Comparison of ENCODE assay signal across 20 mouse cellular contexts in the genomic region with DNA sequence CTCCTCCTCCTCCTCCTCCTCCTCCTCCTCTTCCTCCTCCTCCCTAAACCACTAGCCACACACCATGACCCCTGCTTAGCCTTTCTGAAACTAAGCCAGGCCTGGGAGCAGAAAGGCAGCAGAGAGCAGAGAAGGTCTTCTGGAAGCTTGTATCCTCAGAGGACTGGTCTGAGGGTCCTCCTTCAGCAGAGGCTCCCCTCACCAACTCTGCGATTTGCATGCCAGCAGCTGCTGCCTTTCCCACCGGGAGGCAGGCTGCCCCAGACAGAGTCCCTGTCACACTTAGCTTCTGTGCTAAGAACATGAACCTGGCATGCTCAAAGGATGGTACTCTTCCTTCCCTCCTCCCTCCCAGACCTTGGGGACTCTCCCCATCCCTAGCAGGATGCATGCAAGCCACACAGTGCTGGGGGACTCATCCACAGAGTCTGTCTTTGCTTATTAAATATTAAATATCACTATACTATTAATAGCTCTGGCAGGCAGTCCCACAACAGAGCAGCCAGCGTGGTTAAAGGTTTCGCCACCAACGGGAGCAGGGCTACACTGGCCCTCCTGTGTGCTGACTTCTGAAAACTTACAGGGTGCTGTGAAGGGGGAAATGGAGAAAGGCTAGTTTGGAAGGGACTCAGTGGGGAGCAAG. TPM values are rescaled to one million over a fixed set of nuclear protein-coding genes. Genes with fewer than 3 reads are reported as not detected.
DNase-seq lines count a peak whose midpoint lies in the region; TF ChIP-seq lines count a peak whose summit lies in the region.
"Had no signal": no experiment of that assay in that cellular context is flagged by ENCODE, and none has a peak within 500 bp of the region (broad histone marks: within the 10 kb centered on the region; RNA-seq: fewer than 3 reads in every experiment).

No protein-coding gene starts in this region.

- no peaks in the 10 kb centered on the region for H3K9me3 ChIP-seq in limb, embryonic 10.5 days (replicated peaks)
- H3K9me3 ChIP-seq: heart, embryonic 12.5 days; stomach, embryonic 15.5 days had no signal

- no peak for TF ChIP-seq POLR2A in liver, adult 2 months (IDR thresholded peaks at IDR 0.05; ENCODE audit: extremely low read depth, insufficient read depth, low read length)

- no peak overlapping the region for H3K4me3 ChIP-seq in liver, adult 2 months (ENCODE audit: insufficient read depth, low read depth, low read length)
- no peak overlapping the region for H3K4me3 ChIP-seq in brown adipose tissue, adult 24 weeks (ENCODE audit: insufficient read depth, low read depth, low read length)
- no peak overlapping the region for H3K4me3 ChIP-seq in macrophage (ENCODE audit: inconsistent target)
- no peak overlapping the region for H3K4me3 ChIP-seq in limb, embryonic 10.5 days
- H3K4me3 ChIP-seq: heart, embryonic 12.5 days; stomach, embryonic 15.5 days had no signal

- no peaks in the 10 kb centered on the region for H3K27me3 ChIP-seq in liver, adult 2 months (ENCODE audit: control insufficient read depth, insufficient read depth, low read length)
- peaks cover 31% of the 10 kb centered on the region for H3K27me3 ChIP-seq in limb, embryonic 10.5 days (ENCODE audit: low read depth, poor library complexity, severe bottlenecking)
- H3K27me3 ChIP-seq: heart, embryonic 12.5 days; stomach, embryonic 15.5 days had no signal

- peaks cover 3% of the 10 kb centered on the region; the same call in 1 of the 2 replicates for H3K4me1 ChIP-seq in liver, adult 2 months (ENCODE audit: control insufficient read depth, insufficient read depth, low read length)
- H3K4me1 ChIP-seq in brown adipose tissue, adult 24 weeks (ENCODE audit: control insufficient read depth, insufficient read depth, insufficient read length, low read length): peaks cover 22% of the 10 kb centered on the region
- H3K4me1 ChIP-seq in limb, embryonic 10.5 days: peaks cover 39% of the 10 kb centered on the region
- H3K4me1 ChIP-seq: stomach, embryonic 15.5 days had no signal

- WGBS in liver, adult 2 months: 42% methylated on average over 5 of the region's 5 CpGs
- 42% methylated on average over 5 of the region's 5 CpGs for WGBS in macrophage (ENCODE audit: missing documents)
- 60% methylated on average over 5 of the region's 5 CpGs for WGBS in limb, embryonic 10.5 days

- H3K9ac ChIP-seq in liver, adult 2 months (ENCODE audit: low read depth, low read length): no peak overlapping the region
- H3K9ac ChIP-seq: heart, embryonic 12.5 days; stomach, embryonic 15.5 days had no signal

- H3K36me3 ChIP-seq in liver, adult 2 months (ENCODE audit: control insufficient read depth, insufficient read depth, low read length): no peaks in the 10 kb centered on the region
- no peaks in the 10 kb centered on the region for H3K36me3 ChIP-seq in macrophage (ENCODE audit: inconsistent target)
- H3K36me3 ChIP-seq in limb, embryonic 10.5 days: no peaks in the 10 kb centered on the region
- H3K36me3 ChIP-seq: heart, embryonic 12.5 days; stomach, embryonic 15.5 days had no signal

- DNase-seq in heart, adult 11 months: peak; percentile 90
- DNase-seq in heart, postnatal 4 days: no peak
- no peak for DNase-seq in liver, adult 2 months (ENCODE audit: extremely low read depth, low read depth, low spot score)
- DNase-seq in liver: no peak
- DNase-seq in ovary, postnatal 14 days (ENCODE audit: low spot score): no peak
- DNase-seq in limb, embryonic 10.5 days (ENCODE audit: low spot score): no peak
- DNase-seq: cerebellum, adult 11 months; cerebellum, postnatal 25 days; heart, postnatal 36 days; kidney, adult 18-20 months; kidney, postnatal 4 days; layer of hippocampus, postnatal 36 days; thymus, postnatal 14 days had no signal

- H3K79me2 ChIP-seq in liver, adult 2 months (ENCODE audit: control insufficient read depth, insufficient read depth, low read length): no peaks in the 10 kb centered on the region; the same call in 1 of the 2 replicates
- peaks cover 87% of the 10 kb centered on the region for H3K79me2 ChIP-seq in macrophage (ENCODE audit: inconsistent target)

- peak overlapping the region; percentile 42 for H3K27ac ChIP-seq in liver, adult 2 months (replicated peaks; ENCODE audit: insufficient read depth, low read depth, low read length)
- peak overlapping the region; percentile 81 for H3K27ac ChIP-seq in brown adipose tissue, adult 24 weeks (replicated peaks; ENCODE audit: low read depth, low read length)
- H3K27ac ChIP-seq in macrophage: peak overlapping the region; percentile 97
- no peak overlapping the region for H3K27ac ChIP-seq in limb, embryonic 10.5 days
- H3K27ac ChIP-seq: stomach, embryonic 15.5 days had no signal

- TF ChIP-seq CTCF in liver, adult 2 months (IDR thresholded peaks at IDR 0.05; ENCODE audit: low read depth, low read length): no peak

RNA-seq across cellular contexts. Expression of a gene that starts 12.9 kb away (rescaled TPM):
- 10 to 100 TPM; 15.3 to 15.5 TPM for total RNA-seq in heart, postnatal 4 days (2021)
- total RNA-seq in liver, adult 2 months (2014; rRNA removed): 1.5 and 3.2 TPM in 2 replicates
- 4.8 and 6.5 TPM in 2 replicates for polyA plus RNA-seq in liver, adult 2 months (2012; rRNA removed)
- polyA plus RNA-seq in brown adipose tissue, adult 24 weeks (2012; ENCODE audit: insufficient read depth, insufficient read length, missing spikeins): 6.8 and 7.8 TPM in 2 replicates
- total RNA-seq in macrophage (2018; cell fraction: chromatin; rRNA removed): 100 to 1,000 TPM; 115 to 427 (median 291) TPM
- 100 to 1,000 TPM in 10 of 26 experiments, 10 to 100 TPM in 16; 72.2 to 125 (median 97.3) TPM for total RNA-seq in macrophage (2018; cell fraction: cytosol; rRNA removed)
- 100 to 1,000 TPM; 162 to 410 (median 278) TPM for total RNA-seq in macrophage (2018; cell fraction: nucleus; rRNA removed)
- polyA plus RNA-seq in macrophage (2018): 53.0 to 79.9 TPM (median 67.6 TPM) in 3 replicates
- 1.1 and 1.9 TPM in 2 replicates for polyA plus RNA-seq in limb, embryonic 10.5 days (2016; fragmentation: Nextera tagmentation; extraction: Ambion mirVana)

RNA-seq across cellular contexts. Expression of a gene that starts 13.1 kb away (rescaled TPM):
- total RNA-seq in heart, postnatal 4 days (2021): 1 to 10 TPM; 1.3 to 1.7 TPM
- 0.18 and 1.2 TPM in 2 replicates for total RNA-seq in liver, adult 2 months (2014; rRNA removed)
- polyA plus RNA-seq in liver, adult 2 months (2012; rRNA removed): 0.78 and 2.3 TPM in 2 replicates
- not detected in 2 replicates for polyA plus RNA-seq in brown adipose tissue, adult 24 weeks (2012; ENCODE audit: insufficient read depth, insufficient read length, missing spikeins)
- 1 to 10 TPM in 25 of 26 experiments, under 1 TPM in 1; 0.83 to 7.2 (median 2.9) TPM for total RNA-seq in macrophage (2018; cell fraction: chromatin; rRNA removed)
- 1 to 10 TPM in 7 of 26 experiments, under 1 TPM in 19; 0.41 to 1.6 (median 0.76) TPM for total RNA-seq in macrophage (2018; cell fraction: cytosol; rRNA removed)
- 1 to 10 TPM in 21 of 26 experiments, under 1 TPM in 5; 0.29 to 4.6 (median 1.9) TPM for total RNA-seq in macrophage (2018; cell fraction: nucleus; rRNA removed)
- 0.25 to 1.1 TPM (median 0.45 TPM) in 3 replicates for polyA plus RNA-seq in macrophage (2018)
- polyA plus RNA-seq in limb, embryonic 10.5 days (2016; fragmentation: Nextera tagmentation; extraction: Ambion mirVana): 0.93 and 1.7 TPM in 2 replicates
- total RNA-seq: megakaryocyte, adult 5-6 weeks had no signal

RNA-seq across cellular contexts. Expression of a gene that starts 39.3 kb away (rescaled TPM):
- not detected for total RNA-seq in heart, postnatal 4 days (2021)
- not detected in 2 replicates for total RNA-seq in liver, adult 2 months (2014; rRNA removed)
- polyA plus RNA-seq in liver, adult 2 months (2012; rRNA removed): 0.24 TPM in 1 of 2 replicates, not detected in the other
- polyA plus RNA-seq in brown adipose tissue, adult 24 weeks (2012; ENCODE audit: insufficient read depth, insufficient read length, missing spikeins): not detected in 2 replicates
- total RNA-seq in macrophage (2018; cell fraction: chromatin; rRNA removed): 1 to 10 TPM in 25 of 26 experiments, not detected in 1; 1.3 to 5.4 (median 3.0) TPM
- total RNA-seq in macrophage (2018; cell fraction: cytosol; rRNA removed): under 1 TPM in 8 of 26 experiments, not detected in 18; 0.14 to 0.24 (median 0.19) TPM
- total RNA-seq in macrophage (2018; cell fraction: nucleus; rRNA removed): 1 to 10 TPM in 25 of 26 experiments, under 1 TPM in 1; 0.46 to 6.1 (median 1.9) TPM
- polyA plus RNA-seq in macrophage (2018): 0.22 TPM in 1 of 3 replicates, not detected in the others
- 4.3 and 7.3 TPM in 2 replicates for polyA plus RNA-seq in limb, embryonic 10.5 days (2016; fragmentation: Nextera tagmentation; extraction: Ambion mirVana)
- total RNA-seq: ES-E14; megakaryocyte, adult 5-6 weeks had no signal
- polyA plus RNA-seq: heart, embryonic 12.5 days; liver, embryonic 16.5 days had no signal

RNA-seq across cellular contexts. Expression of a gene that starts 53.6 kb away (rescaled TPM):
- 10 to 100 TPM in 1 of 2 experiments, 1 to 10 TPM in 1; 9.2 to 10.7 TPM for total RNA-seq in heart, postnatal 4 days (2021)
- total RNA-seq in liver, adult 2 months (2014; rRNA removed): 15.9 and 21.7 TPM in 2 replicates
- 27.9 and 28.9 TPM in 2 replicates for polyA plus RNA-seq in liver, adult 2 months (2012; rRNA removed)
- 8.7 and 13.8 TPM in 2 replicates for polyA plus RNA-seq in brown adipose tissue, adult 24 weeks (2012; ENCODE audit: insufficient read depth, insufficient read length, missing spikeins)
- 1 to 10 TPM in 1 of 26 experiments, under 1 TPM in 3, not detected in 22; 0.19 to 1.0 (median 0.68) TPM for total RNA-seq in macrophage (2018; cell fraction: chromatin; rRNA removed)
- under 1 TPM; 0.04 to 0.27 (median 0.10) TPM for total RNA-seq in macrophage (2018; cell fraction: cytosol; rRNA removed)
- total RNA-seq in macrophage (2018; cell fraction: nucleus; rRNA removed): 1 to 10 TPM in 3 of 26 experiments, under 1 TPM in 16, not detected in 7; 0.12 to 5.5 (median 0.33) TPM
- 0.10 to 0.13 TPM (median 0.12 TPM) in 3 replicates for polyA plus RNA-seq in macrophage (2018)
- polyA plus RNA-seq in limb, embryonic 10.5 days (2016; fragmentation: Nextera tagmentation; extraction: Ambion mirVana): 3.4 and 5.2 TPM in 2 replicates
